Mouse (Mus musculus): Measurements from ENCODE around the gene Ercc1. TPM values are rescaled to one million over a fixed set of nuclear protein-coding genes. Genes with fewer than 3 reads are reported as not detected.

Ercc1 gene
- polyA plus RNA-seq, 1 experiment from 2014 or later, result 102 TPM

DNA sequence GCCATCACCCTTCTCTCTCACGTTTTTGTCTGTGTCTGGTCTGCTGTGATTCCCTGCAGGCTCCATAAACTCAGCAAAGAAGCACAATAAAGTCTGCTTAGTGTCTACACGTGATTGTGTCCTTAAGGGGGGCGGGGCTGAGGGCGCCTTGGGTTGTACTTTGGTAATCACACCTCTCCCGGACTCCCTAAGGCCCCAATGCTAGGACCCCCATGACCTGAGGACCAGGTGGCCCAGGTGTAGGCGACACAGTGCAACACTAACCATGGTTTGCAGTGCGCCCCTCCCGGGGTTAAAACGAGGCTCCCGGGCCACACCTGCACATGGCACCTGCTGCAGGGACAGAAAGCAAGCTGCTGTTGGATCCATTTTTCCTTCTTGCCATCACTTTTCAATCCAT, 3.3 kb upstream of the Ercc1 start:
- Histone ChIP-seq H3K36me3 (ENCODE audit: control insufficient read depth, insufficient read depth, low read length) (no peaks in the 10 kb centered on the region), H3K4me1 (ENCODE audit: control insufficient read depth, insufficient read depth, low read length) (peaks cover 19% of the 10 kb centered on the region), H3K9ac (ENCODE audit: low read depth, low read length) (no peak overlapping the region), H3K9me3 (ENCODE audit: control insufficient read depth, low read length) (no peaks in the 10 kb centered on the region), H3K4me3 (ENCODE audit: low read length) (no peak overlapping the region), H3K27ac (ENCODE audit: low read depth, low read length) (no peak overlapping the region), H3K4me2 (replicated peaks; ENCODE audit: low read depth, low read length) (peak overlapping the region; percentile 97; the same call in 1 of the 2 replicates), H3K27me3 (ENCODE audit: control insufficient read depth, insufficient read depth, low read length) (peaks cover 8% of the 10 kb centered on the region; the same call in 1 of the 2 replicates)
- 17% methylated on average over 10 of the region's 10 CpGs for WGBS
- ATAC-seq (ENCODE audit: low FRiP score, low TSS enrichment), result no peak

GRCm38 (mm10) chr7:19341761-19342409, 2.7 kb upstream of the Ercc1 start:
- peaks cover 8% of the 10 kb centered on the region; the same call in 1 of the 2 replicates for H3K27me3 ChIP-seq (ENCODE audit: control insufficient read depth, insufficient read depth, low read length)
- no peaks in the 10 kb centered on the region for H3K9me3 ChIP-seq (ENCODE audit: control insufficient read depth, low read length)
- ATAC-seq (ENCODE audit: low FRiP score, low TSS enrichment), result no peak
- peak overlapping the region; percentile 52 for H3K9ac ChIP-seq (ENCODE audit: low read depth, low read length)
- peak overlapping the region; percentile 97 for H3K4me2 ChIP-seq (replicated peaks; ENCODE audit: low read depth, low read length)
- WGBS, result 1% methylated on average over 35 of the region's 41 CpGs
- no peaks in the 10 kb centered on the region; the same call in 1 of the 2 replicates for H3K36me3 ChIP-seq (ENCODE audit: control insufficient read depth, insufficient read depth, low read length)
- peaks cover 19% of the 10 kb centered on the region for H3K4me1 ChIP-seq (ENCODE audit: control insufficient read depth, insufficient read depth, low read length)
- no peak overlapping the region for H3K27ac ChIP-seq (ENCODE audit: low read depth, low read length)
- H3K4me3 ChIP-seq (ENCODE audit: low read length), result peak overlapping the region; percentile 50

GRCm38 (mm10) chr7:19342481-19343027, 2.0 kb upstream of the Ercc1 start:
- H3K4me1 ChIP-seq (ENCODE audit: control insufficient read depth, insufficient read depth, low read length), result peaks cover 19% of the 10 kb centered on the region
- under 1% methylated on average over 27 of the region's 27 CpGs for WGBS
- H3K4me3 ChIP-seq (ENCODE audit: low read length), result peak overlapping the region; percentile 50
- 0 out of 2 replicates have a peak, but pooled peaks have one; percentile 9 for ATAC-seq (ENCODE audit: low FRiP score, low TSS enrichment)
- peaks cover 8% of the 10 kb centered on the region; the same call in 1 of the 2 replicates for H3K27me3 ChIP-seq (ENCODE audit: control insufficient read depth, insufficient read depth, low read length)
- no peaks in the 10 kb centered on the region for H3K9me3 ChIP-seq (ENCODE audit: control insufficient read depth, low read length)
- H3K4me2 ChIP-seq (replicated peaks; ENCODE audit: low read depth, low read length), result peak overlapping the region; percentile 97
- peak overlapping the region; percentile 52 for H3K9ac ChIP-seq (ENCODE audit: low read depth, low read length)
- H3K27ac ChIP-seq (ENCODE audit: low read depth, low read length), result no peak overlapping the region
- no peaks in the 10 kb centered on the region; the same call in 1 of the 2 replicates for H3K36me3 ChIP-seq (ENCODE audit: control insufficient read depth, insufficient read depth, low read length)

GRCm38 (mm10) chr7:19343210-19343808, 1.3 kb upstream of the Ercc1 start:
- peaks cover 8% of the 10 kb centered on the region; the same call in 1 of the 2 replicates for H3K27me3 ChIP-seq (ENCODE audit: control insufficient read depth, insufficient read depth, low read length)
- H3K4me1 ChIP-seq (ENCODE audit: control insufficient read depth, insufficient read depth, low read length), result peaks cover 19% of the 10 kb centered on the region
- ATAC-seq (ENCODE audit: low FRiP score, low TSS enrichment), result no peak
- peak overlapping the region; percentile 1; the same call in 1 of the 2 replicates for H3K4me2 ChIP-seq (replicated peaks; ENCODE audit: low read depth, low read length)
- H3K9ac ChIP-seq (ENCODE audit: low read depth, low read length), result no peak overlapping the region
- WGBS, result 1% methylated on average over 11 of the region's 11 CpGs
- H3K4me3 ChIP-seq (ENCODE audit: low read length), result no peak overlapping the region
- no peak overlapping the region for H3K27ac ChIP-seq (ENCODE audit: low read depth, low read length)
- H3K9me3 ChIP-seq (ENCODE audit: control insufficient read depth, low read length), result no peaks in the 10 kb centered on the region
- peaks cover 4% of the 10 kb centered on the region for H3K36me3 ChIP-seq (ENCODE audit: control insufficient read depth, insufficient read depth, low read length)

DNA sequence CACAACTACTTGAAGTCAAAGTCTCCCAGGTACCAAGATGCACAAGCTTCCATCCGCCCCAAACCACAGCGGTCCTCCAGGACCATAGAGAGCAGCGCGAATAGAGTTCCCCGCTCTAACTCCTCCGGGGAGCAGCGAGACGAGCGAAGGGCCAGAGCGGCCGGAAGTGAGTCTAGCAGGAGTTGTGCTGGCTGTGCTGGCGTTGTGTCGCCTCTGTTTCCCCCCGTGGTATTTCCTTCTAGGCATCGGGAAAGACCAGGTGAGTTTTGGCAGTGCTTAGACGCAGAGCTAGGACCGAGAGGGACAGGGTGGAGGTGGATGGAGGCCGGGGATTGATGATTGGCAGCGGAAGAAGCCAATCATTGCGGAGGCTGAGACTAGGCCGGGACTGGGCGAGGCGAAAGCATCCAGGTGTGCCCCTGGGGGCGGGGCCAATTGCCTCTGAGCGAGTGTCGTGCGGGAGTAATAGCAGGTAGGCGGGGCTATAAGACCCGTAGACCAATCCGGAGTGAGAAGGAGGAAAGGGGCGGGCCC, 427 bp downstream of the Ercc1 start:
- Histone ChIP-seq H3K4me1 (ENCODE audit: control insufficient read depth, insufficient read depth, low read length) (peaks cover 22% of the 10 kb centered on the region), H3K27me3 (ENCODE audit: control insufficient read depth, insufficient read depth, low read length) (peaks cover 8% of the 10 kb centered on the region; the same call in 1 of the 2 replicates), H3K9ac (ENCODE audit: low read depth, low read length) (peak overlapping the region; percentile 69), H3K27ac (ENCODE audit: low read depth, low read length) (peak overlapping the region; percentile 92), H3K9me3 (ENCODE audit: control insufficient read depth, low read length) (no peaks in the 10 kb centered on the region), H3K4me3 (ENCODE audit: low read length) (peak overlapping the region; percentile 76), H3K4me2 (replicated peaks; ENCODE audit: low read depth, low read length) (peak overlapping the region; percentile 84), H3K36me3 (ENCODE audit: control insufficient read depth, insufficient read depth, low read length) (peaks cover 15% of the 10 kb centered on the region)
- WGBS, result under 1% methylated on average over 31 of the region's 31 CpGs
- ATAC-seq (ENCODE audit: low FRiP score, low TSS enrichment), result peak; percentile 94

DNA sequence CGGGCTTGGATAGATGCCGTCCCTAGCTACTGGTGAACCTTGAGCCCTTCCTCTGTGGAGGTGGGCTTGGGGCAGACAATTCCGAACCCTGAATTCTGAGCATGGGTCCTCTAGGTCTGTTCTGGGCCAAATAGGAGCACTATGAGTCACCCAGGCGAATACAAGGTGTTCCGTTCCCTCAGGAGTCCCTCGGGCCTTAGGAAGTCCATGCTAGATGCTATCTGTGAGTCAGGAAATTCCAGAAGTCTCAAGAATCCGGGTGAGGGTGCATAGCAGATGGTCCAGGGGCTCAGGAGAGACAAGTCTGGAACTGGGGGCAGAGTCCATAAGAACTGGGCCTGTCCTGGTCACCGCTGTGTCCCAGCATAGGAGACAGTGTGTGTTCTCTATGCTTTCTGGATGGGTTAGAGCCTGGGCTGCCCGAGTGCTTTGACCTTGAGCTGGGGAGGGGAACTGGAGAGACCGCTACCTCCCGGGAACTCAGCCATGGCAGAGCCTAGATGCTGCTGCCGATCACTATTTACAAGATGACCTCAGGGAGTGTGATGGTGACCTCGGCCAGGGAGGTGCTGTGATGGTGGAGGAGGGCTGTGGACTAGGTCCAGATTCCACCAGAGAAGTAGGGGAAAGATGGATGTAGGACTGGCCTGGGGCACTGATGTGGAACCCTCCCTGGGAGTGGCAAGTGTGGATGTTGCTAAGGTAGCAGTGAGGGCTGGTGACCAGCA, 4.8 kb downstream of the Ercc1 start:
- Histone ChIP-seq H3K36me3 (ENCODE audit: control insufficient read depth, insufficient read depth, low read length) (peaks cover 47% of the 10 kb centered on the region), H3K9ac (ENCODE audit: low read depth, low read length) (no peak overlapping the region), H3K27ac (ENCODE audit: low read depth, low read length) (no peak overlapping the region), H3K4me3 (ENCODE audit: low read length) (no peak overlapping the region), H3K4me2 (replicated peaks; ENCODE audit: low read depth, low read length) (no peak overlapping the region; the same call in 1 of the 2 replicates), H3K4me1 (ENCODE audit: control insufficient read depth, insufficient read depth, low read length) (peaks cover 14% of the 10 kb centered on the region), H3K27me3 (ENCODE audit: control insufficient read depth, insufficient read depth, low read length) (no peaks in the 10 kb centered on the region), H3K9me3 (ENCODE audit: control insufficient read depth, low read length) (no peaks in the 10 kb centered on the region)
- no peak for ATAC-seq (ENCODE audit: low FRiP score, low TSS enrichment)
- WGBS, result 79% methylated on average over 13 of the region's 13 CpGs

DNA sequence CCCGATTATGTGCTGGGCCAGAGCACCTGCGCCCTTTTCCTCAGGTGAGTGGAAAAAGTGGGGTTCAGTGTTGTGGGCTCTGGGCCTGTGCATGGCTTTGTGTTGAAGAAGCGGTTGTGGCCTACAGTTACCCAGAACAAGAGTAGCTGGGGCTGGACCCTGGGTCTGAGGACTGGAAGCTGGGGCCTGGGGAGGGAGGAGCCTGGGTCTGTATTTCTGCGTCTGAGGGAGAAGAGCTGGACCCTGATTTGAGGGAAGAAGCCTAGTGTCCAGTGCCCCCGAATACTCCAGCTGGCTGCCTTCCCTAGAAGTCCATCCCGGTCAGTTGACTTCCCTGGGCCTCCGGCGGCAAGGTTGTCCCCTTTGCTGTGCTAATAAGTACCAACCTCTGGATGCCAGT, 5.6 kb downstream of the Ercc1 start:
- Histone ChIP-seq H3K27ac (ENCODE audit: low read depth, low read length) (no peak overlapping the region), H3K9ac (ENCODE audit: low read depth, low read length) (no peak overlapping the region), H3K36me3 (ENCODE audit: control insufficient read depth, insufficient read depth, low read length) (peaks cover 56% of the 10 kb centered on the region), H3K4me3 (ENCODE audit: low read length) (no peak overlapping the region), H3K4me1 (ENCODE audit: control insufficient read depth, insufficient read depth, low read length) (peaks cover 11% of the 10 kb centered on the region), H3K4me2 (replicated peaks; ENCODE audit: low read depth, low read length) (no peak overlapping the region), H3K27me3 (ENCODE audit: control insufficient read depth, insufficient read depth, low read length) (no peaks in the 10 kb centered on the region), H3K9me3 (ENCODE audit: control insufficient read depth, low read length) (no peaks in the 10 kb centered on the region)
- no peak for ATAC-seq (ENCODE audit: low FRiP score, low TSS enrichment)
- 92% methylated on average over 8 of the region's 8 CpGs for WGBS

DNA sequence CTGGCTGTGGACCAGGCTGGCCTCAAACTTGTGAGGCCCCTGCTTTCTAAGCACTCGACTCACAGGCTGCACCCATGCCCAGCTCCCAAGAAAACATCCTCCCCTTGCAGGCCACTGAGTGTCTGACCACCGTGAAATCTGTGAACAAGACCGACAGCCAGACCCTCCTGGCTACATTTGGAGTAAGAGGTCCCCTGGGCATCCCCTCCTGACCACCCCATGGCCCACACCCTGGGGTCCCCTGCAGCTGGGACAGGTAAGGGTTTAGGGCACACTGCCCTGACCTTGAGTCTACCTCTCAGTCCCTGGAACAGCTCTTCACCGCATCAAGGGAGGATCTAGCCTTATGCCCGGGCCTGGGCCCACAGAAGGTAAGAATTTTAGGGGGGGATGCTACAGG, 10.4 kb downstream of the Ercc1 start:
- Histone ChIP-seq H3K36me3 (ENCODE audit: control insufficient read depth, insufficient read depth, low read length) (peaks cover 61% of the 10 kb centered on the region), H3K4me3 (ENCODE audit: low read length) (no peak overlapping the region), H3K4me1 (ENCODE audit: control insufficient read depth, insufficient read depth, low read length) (no peaks in the 10 kb centered on the region), H3K4me2 (replicated peaks; ENCODE audit: low read depth, low read length) (no peak overlapping the region), H3K9me3 (ENCODE audit: control insufficient read depth, low read length) (no peaks in the 10 kb centered on the region), H3K9ac (ENCODE audit: low read depth, low read length) (no peak overlapping the region), H3K27me3 (ENCODE audit: control insufficient read depth, insufficient read depth, low read length) (no peaks in the 10 kb centered on the region), H3K27ac (ENCODE audit: low read depth, low read length) (no peak overlapping the region)
- 84% methylated on average over 5 of the region's 5 CpGs for WGBS
- ATAC-seq (ENCODE audit: low FRiP score, low TSS enrichment), result no peak

All from kidney, embryonic 14.5 days (tissue).